Mouse (Mus musculus) liver, embryonic 14.5 days (tissue): Measurements from ENCODE around the gene Sox9. TPM values are rescaled to one million over a fixed set of nuclear protein-coding genes. Genes with fewer than 3 reads are reported as not detected.

Experiments
- ATAC-seq: fragments of 200-750 bp; cut with Nextera tagmentation; 2 replicates; pipeline ENCODE4 v1.8.0; 2017; ENCODE audit warnings: moderate number of reproducible peaks, mild to moderate bottlenecking, moderate library complexity; ENCODE audit not compliant: insufficient read depth
- DNase-seq, 3 experiments: peaks; one replicate each; pipeline ENCODE4 v3.0.0-alpha.2; 2012 to 2013; ENCODE audit warnings: low read depth in 3 of 3, low spot score in 3 of 3
- H3K27ac ChIP-seq: fragments of 300-500 bp; sonication (generic); 2 replicates; pipeline ENCODE4 v1.5.1; 2014; ENCODE audit warnings: moderate library complexity, mild to moderate bottlenecking, control low read depth, inconsistent platforms
- H3K27me3 ChIP-seq: fragments of 300-500 bp; sonication (generic); 2 replicates; pipeline ENCODE4 v1.6.1; 2014; ENCODE audit warnings: mild to moderate bottlenecking, low read length, moderate library complexity; ENCODE audit not compliant: control insufficient read depth, insufficient read depth
- H3K36me3 ChIP-seq: fragments of 300-500 bp; sonication (generic); replicated peaks from 2 replicates; pipeline ENCODE4 v1.6.1; 2014; ENCODE audit warnings: low read depth; ENCODE audit not compliant: control insufficient read depth, insufficient read depth
- H3K4me1 ChIP-seq, 2 experiments: fragments of 200-500 bp in 1 of 2; fragments of 300-500 bp in 1 of 2; sonication (generic) in 1 of 2; replicated peaks; 2 replicates each; pipeline ENCODE4 v1.6.1; 2012 to 2014; ENCODE audit warnings: antibody characterized with exemption in 1 of 2, inconsistent platforms in 1 of 2, low read length in 1 of 2; ENCODE audit not compliant: control insufficient read depth in 2 of 2, insufficient read depth in 2 of 2
- H3K4me2 ChIP-seq: fragments of 300-500 bp; sonication (generic); 2 replicates; pipeline ENCODE4 v1.6.1; 2014; ENCODE audit warnings: low read depth, mild to moderate bottlenecking, control low read depth, moderate library complexity
- H3K4me3 ChIP-seq, 2 experiments: fragments of 200-500 bp in 1 of 2; fragments of 300-500 bp in 1 of 2; sonication (generic) in 1 of 2; 2 replicates each; pipeline ENCODE4 v1.5.1; 2012 to 2014; ENCODE audit warnings: low read depth in 2 of 2, low read length in 2 of 2, mild to moderate bottlenecking in 2 of 2, control low read depth in 1 of 2, inconsistent platforms in 1 of 2, moderate library complexity in 1 of 2; ENCODE audit not compliant: insufficient read depth in 1 of 2
- H3K9ac ChIP-seq: fragments of 300-500 bp; sonication (generic); replicated peaks from 2 replicates; pipeline ENCODE4 v1.6.1; 2014; ENCODE audit warnings: mild to moderate bottlenecking, control low read depth, moderate library complexity
- H3K9me3 ChIP-seq: fragments of 300-500 bp; sonication (generic); 2 replicates; pipeline ENCODE4 v1.6.1; 2016; ENCODE audit warnings: low read length, mixed read lengths; ENCODE audit not compliant: control insufficient read depth
- CTCF ChIP-seq: IDR thresholded peaks from 2 replicates; pipeline ENCODE4 v1.5.1; 2016; ENCODE audit warnings: antibody characterized with exemption, low read depth, control low read depth
- EP300 ChIP-seq: IDR thresholded peaks from 2 replicates; pipeline ENCODE4 v1.6.1; 2016; ENCODE audit warnings: antibody characterized with exemption, low read depth
- WGBS: fragments of 180-500 bp; shearing (Covaris S2); extraction: QIAGEN DNeasy Blood & Tissue Kit; methylation state at CpG from one replicate; pipeline ENCODE4 v1.1.7; 2014; ENCODE audit not compliant: insufficient replicate concordance; 5-methylcytosine and 5-hydroxymethylcytosine counted together
- polyA plus RNA-seq, 2 experiments: library from polyadenylated mRNA; depleted of rRNA in 1 of 2; stranded (reverse) in 1 of 2; unstranded in 1 of 2; fragments of >200 nt; fragmentation: Nextera tagmentation in 1 of 2; extraction: Ambion mirVana in 1 of 2; gene quantifications; 2 replicates each; pipeline versions ENCODE4 v1.2.1 to v1.2.3; 2012 to 2014

Gene Sox9
- polyA plus RNA-seq, 2 experiments, result 0.30 to 0.60 TPM

DNA sequence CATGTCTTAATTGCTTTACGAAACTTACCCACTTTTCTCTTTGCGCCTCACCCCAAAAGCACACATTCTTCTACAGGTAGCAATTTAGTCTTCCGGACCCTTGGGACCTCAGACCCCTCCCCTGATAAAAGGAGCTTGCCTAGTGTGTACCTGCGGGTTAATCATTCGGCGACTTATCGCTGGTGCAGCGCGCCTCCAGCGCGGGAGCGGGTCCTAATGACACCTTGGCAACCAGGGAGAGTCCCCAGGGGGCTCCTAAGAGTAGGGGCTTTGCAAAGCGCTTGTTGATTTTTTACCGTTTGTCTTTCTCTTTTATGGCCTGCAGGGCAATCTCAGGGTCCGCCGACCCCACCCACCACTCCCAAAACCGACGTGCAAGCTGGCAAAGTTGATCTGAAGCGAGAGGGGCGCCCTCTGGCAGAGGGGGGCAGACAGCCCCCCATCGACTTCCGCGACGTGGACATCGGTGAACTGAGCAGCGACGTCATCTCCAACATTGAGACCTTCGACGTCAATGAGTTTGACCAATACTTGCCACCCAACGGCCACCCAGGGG is 2.4 kb downstream of the Sox9 start:
- no peak overlapping the region for H3K9ac ChIP-seq
- WGBS, result 4% methylated on average over 30 of the region's 30 CpGs
- DNase-seq, result no peak

DNA sequence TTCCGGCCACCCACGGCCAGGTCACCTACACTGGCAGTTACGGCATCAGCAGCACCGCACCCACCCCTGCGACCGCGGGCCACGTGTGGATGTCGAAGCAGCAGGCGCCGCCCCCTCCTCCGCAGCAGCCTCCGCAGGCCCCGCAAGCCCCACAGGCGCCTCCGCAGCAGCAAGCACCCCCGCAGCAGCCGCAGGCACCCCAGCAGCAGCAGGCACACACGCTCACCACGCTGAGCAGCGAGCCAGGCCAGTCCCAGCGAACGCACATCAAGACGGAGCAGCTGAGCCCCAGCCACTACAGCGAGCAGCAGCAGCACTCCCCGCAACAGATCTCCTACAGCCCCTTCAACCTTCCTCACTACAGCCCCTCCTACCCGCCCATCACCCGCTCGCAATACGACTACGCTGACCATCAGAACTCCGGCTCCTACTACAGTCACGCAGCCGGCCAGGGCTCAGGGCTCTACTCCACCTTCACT is 2.9 kb downstream of the Sox9 start:
- Histone ChIP-seq H3K4me1 (no peaks in the 10 kb centered on the region), H3K9me3 (no peaks in the 10 kb centered on the region), H3K4me3 (no peak overlapping the region), H3K36me3 (no peaks in the 10 kb centered on the region), H3K27me3 (peaks cover 56% of the 10 kb centered on the region), H3K9ac (no peak overlapping the region), H3K4me2 (peak overlapping the region; percentile 33), H3K27ac (no peak overlapping the region)
- TF ChIP-seq EP300 (no peak), CTCF (no peak)
- WGBS, result 5% methylated on average over 32 of the region's 34 CpGs
- no peak for ATAC-seq
- DNase-seq, result no peak

More for the DNA sequence above, 2.4 kb downstream of the Sox9 start:
- Histone ChIP-seq H3K4me1 (no peaks in the 10 kb centered on the region), H3K36me3 (no peaks in the 10 kb centered on the region), H3K27ac (no peak overlapping the region), H3K4me3 (no peak overlapping the region), H3K9me3 (no peaks in the 10 kb centered on the region), H3K4me2 (peak overlapping the region; percentile 33), H3K27me3 (peaks cover 62% of the 10 kb centered on the region)
- ATAC-seq, result no peak
- TF ChIP-seq CTCF, result no peak
- no peak for TF ChIP-seq EP300

DNA sequence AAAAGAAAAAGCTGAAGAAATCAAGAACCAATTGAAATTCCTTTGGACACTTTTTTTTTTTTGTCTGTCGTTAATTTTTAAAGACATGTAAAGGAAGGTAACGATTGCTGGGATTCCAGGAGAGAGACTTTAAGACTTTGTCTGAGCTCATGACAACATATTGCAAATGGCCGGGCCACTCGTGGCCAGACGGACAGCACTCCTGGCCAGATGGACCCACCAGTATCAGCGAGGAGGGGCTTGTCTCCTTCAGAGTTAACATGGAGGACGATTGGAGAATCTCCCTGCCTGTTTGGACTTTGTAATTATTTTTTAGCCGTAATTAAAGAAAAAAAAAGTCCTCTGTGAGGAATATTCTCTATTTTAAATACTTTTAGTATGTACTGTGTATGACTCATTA is 3.6 kb downstream of the Sox9 start:
- Histone ChIP-seq H3K27ac (no peak overlapping the region), H3K9me3 (no peaks in the 10 kb centered on the region), H3K36me3 (no peaks in the 10 kb centered on the region), H3K4me3 (no peak overlapping the region), H3K4me1 (no peaks in the 10 kb centered on the region), H3K4me2 (no peak overlapping the region), H3K27me3 (peaks cover 51% of the 10 kb centered on the region), H3K9ac (no peak overlapping the region)
- 17% methylated on average over 8 of the region's 8 CpGs for WGBS
- ATAC-seq (no peak), DNase-seq (no peak)
- TF ChIP-seq CTCF (no peak), EP300 (no peak)

DNA sequence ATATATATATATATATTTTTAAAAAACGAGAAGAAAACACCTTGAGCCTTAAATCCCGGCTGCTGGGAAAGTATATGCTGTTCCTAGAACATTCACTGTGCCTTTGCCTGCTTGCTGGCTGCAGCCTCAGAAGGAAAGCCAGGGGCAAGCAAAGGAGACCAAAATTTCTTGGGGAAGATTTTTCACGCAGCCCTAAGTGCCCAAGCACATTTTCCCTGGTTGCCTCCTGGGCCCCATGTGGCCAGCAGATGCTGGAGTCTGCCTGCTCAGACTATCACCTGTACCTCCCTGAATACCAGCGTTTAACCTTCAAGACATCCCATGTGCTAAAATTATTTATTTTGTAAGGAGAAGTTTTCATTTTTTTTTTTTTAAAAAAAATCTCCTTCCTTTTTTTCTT is 4.4 kb downstream of the Sox9 start:
- no peak for DNase-seq
- no peak overlapping the region for H3K4me2 ChIP-seq
- peaks cover 43% of the 10 kb centered on the region for H3K27me3 ChIP-seq
- no peak overlapping the region for H3K4me3 ChIP-seq
- no peak for TF ChIP-seq CTCF
- TF ChIP-seq EP300, result no peak
- H3K36me3 ChIP-seq, result no peaks in the 10 kb centered on the region
- 34% methylated on average over 4 of the region's 4 CpGs for WGBS
- H3K9me3 ChIP-seq, result no peaks in the 10 kb centered on the region
- no peak overlapping the region for H3K27ac ChIP-seq
- no peak for ATAC-seq
- no peak overlapping the region for H3K9ac ChIP-seq
- H3K4me1 ChIP-seq, result no peaks in the 10 kb centered on the region

DNA sequence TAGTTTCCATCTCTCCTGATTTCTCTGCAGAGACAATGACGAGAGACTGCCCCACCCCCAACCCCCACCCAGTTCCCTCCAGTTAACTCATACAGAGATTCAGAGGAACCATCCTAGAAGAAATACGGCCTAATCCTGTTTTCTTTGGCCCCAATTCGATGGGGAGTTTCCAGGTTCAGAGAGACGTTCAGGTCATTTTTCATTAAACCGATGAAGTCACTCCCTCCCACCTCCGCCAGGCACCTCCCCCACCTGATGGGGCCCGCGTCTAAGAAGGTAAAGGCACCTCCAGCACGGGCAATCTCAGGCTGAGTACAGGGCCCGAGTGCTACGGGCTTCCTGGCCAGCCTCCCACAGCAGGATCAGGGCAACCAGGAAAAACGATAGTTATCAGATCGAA is 6.3 kb downstream of the Sox9 start:
- ATAC-seq, result no peak
- H3K4me1 ChIP-seq, result no peaks in the 10 kb centered on the region
- no peak overlapping the region for H3K4me2 ChIP-seq
- no peak overlapping the region for H3K27ac ChIP-seq
- WGBS, result 8% methylated on average over 13 of the region's 13 CpGs
- H3K4me3 ChIP-seq, result no peak overlapping the region
- H3K9me3 ChIP-seq, result no peaks in the 10 kb centered on the region
- peaks cover 24% of the 10 kb centered on the region for H3K27me3 ChIP-seq
- TF ChIP-seq EP300 (no peak), CTCF (no peak)
- H3K36me3 ChIP-seq, result no peaks in the 10 kb centered on the region
- H3K9ac ChIP-seq, result no peak overlapping the region
- no peak for DNase-seq
